Mouse (Mus musculus): ENCODE results near the gene Prkce.

DNA sequence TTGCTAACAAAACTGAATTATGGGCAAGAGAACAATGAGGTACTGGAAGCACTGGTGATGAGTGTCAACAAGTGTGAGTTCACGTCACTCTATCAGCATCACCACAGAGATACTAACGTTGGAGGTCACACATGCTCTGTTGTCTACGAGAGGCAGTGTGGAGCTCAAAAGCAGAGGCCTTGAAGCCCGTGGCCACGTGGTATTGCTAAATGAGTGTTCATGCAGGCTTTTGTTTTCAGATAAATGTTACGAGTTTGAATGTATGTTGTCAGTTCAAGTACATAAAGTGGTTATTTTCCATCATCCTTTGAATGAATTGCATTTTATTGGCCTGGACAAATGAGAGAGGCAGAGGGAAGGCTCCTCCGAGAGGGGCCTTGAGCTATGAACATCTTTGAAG lies 276.3 kb downstream of the Prkce start:
- TF ChIP-seq POLR2AphosphoS2 (IDR thresholded peaks at IDR 0.05; ENCODE audit: insufficient read length, low read depth): no peak
- TF ChIP-seq E2F4 (IDR thresholded peaks at IDR 0.05; ENCODE audit: insufficient read depth): no peak
- no peak for TF ChIP-seq POLR2A (IDR thresholded peaks at IDR 0.05; ENCODE audit: insufficient read length, low read depth)
- TF ChIP-seq MYOG (IDR thresholded peaks at IDR 0.05; ENCODE audit: control insufficient read depth in 1 of 3, insufficient read depth in 1 of 3, insufficient read length in 2 of 3, low read depth in 2 of 3): no peak
- TF ChIP-seq USF1 (IDR thresholded peaks at IDR 0.05; ENCODE audit: low read depth): no peak
- no peak for TF ChIP-seq TCF12 (IDR thresholded peaks at IDR 0.05; ENCODE audit: insufficient read depth, poor library complexity, severe bottlenecking)
- TF ChIP-seq CEBPB (IDR thresholded peaks at IDR 0.05; ENCODE audit: insufficient read depth, poor library complexity, severe bottlenecking): no peak
